Mouse (Mus musculus): Measurements from ENCODE around the gene Cd200r1.

Gene Cd200r1

DNA sequence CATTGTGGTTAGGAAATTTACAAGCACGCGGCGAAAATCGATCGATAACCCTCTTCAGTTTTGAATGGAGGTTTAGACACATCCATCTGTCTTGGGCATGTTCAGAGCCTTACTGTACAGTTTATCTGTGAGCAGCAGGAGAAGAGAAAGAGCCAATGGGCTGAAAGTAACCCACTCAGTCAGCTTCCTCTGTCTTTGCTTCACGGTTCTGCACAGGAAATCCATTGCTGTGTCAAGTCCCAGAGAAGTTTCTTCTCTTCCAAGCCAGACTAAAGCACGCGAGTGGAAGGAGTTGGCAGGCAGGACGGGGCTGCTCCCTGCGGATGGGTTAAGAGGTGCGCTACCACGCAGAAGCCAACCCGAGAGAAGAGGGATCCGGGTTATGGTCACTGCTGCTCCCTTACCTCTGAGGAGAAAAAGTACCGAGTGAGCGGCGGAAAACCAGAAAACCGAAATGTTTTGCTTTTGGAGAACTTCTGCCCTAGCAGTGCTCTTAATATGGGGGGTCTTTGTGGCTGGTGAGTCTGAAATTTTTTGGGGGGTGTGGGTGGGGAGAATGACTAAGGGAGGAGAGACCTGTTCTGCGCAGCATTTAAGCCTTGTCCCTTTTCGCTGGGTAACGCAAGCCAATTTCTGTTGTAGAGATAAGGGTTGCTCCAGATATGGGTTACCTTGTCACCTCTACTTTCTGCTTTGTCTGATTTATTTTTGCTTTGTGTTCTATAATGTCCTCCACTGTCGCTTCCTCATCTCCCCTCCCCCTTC is at the start of gene Cd200r1:
Gene Cd200r1, plus strand, starts transcription at position 182 of the 765 bp plus-strand sequence.
- DNase-seq (ENCODE audit: low read depth, low spot score) = no peak

DNA sequence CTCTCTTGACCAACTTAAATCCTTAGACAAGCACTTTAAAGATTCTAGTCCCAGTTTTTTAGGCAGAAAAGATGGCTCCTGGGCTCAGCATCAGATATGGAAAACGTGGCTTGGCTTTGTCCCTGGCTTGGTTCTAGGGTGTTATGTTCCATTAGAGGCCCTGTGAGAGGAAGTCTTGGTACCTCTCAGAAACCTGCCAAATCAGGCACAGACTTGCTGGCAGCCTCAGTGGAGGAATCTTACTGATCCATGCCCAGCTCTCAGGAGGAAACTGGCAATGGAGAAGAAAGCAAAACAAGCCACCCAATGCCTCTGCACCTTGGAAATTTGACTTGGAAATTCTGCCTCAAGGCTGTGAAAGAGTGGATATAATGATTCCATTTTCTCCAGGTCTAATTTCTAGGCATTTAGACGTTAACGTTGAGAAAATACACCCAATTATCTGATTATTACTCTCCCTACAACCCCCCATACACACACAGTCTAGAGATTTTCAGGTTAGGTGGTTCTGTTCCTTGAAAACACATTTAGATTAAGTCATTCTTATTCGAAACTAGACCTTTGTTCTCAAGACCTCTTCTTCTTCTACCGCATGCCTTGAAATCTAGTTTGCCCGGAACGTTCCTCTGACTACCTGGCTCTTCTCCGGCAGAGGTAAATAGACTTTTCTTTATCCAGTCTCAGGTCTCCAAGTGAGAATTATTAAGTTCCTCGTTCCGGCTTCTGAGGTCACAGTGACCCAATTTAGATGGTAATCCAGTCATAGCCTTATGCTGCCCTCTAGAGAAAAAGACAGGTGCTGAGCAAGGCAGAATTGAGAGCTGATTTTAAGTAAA is 49.0 kb upstream of the Cd200r1 start:
- DNase-seq (ENCODE audit: low read depth, low spot score) = peak; percentile 43

DNA sequence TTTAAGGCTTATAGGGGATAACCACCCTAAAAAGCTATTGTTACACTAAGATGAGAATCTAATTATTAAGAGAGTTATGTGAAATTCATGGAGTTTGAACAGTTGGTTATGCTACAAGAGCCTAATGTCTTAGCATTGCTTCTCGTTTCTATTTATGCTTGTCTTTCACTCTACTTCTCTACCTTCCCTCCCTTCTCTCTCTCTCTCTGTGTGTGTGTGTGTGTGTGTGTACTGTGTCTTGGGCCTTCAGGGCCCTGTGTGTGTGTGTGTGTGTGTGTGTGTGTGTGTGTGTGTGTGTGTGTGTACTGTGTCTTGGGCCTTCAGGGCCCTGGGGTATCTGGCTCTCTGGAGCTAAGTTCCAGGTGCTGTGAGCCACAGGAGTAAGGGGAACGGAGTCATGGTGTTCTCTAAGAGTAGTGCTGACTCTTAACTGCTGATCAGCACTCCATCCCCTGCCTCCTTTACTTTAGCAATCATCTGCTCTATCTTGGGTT is 48.3 kb upstream of the Cd200r1 start:
- no peak for DNase-seq (ENCODE audit: low read depth, low spot score)

DNA sequence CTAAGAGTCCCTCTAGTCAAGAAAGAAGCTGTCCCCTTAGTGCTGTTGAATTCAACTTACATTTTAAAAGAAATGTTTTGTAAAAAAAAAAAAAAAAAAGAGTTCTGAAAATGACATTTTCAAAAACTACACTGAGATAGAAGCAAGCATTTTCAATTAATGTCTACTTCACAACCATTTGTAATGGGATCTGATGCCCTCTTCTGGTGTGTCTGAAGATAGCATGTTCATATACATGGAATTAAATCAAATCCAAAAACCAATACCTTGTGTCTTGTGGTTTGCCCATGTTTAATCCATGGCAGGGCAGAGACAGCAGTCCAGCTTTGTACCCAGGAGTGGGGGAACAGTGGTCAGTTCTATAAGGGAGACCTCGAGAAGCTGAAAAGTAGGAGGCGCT is 47.7 kb upstream of the Cd200r1 start:
- DNase-seq (ENCODE audit: low read depth, low spot score) = no peak

DNA sequence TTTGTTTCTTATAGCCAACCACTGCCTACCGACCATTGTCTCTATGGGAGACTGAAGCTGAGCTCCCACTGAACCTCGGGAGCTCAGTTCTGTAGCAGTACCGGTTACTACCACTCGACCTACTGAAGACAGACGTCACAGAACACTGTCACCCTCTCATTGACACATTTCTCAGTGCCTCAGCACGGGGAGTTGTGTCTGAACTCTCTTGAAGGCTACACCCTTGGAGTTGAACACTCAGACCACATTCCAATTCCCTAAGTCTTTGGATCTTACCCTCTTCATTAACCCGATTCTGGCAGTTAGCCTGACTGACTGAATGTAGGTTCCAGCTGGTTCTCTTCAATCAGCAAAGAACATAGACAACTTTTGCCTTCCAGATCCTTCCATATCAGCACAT is 46.2 kb upstream of the Cd200r1 start:
- no peak for DNase-seq (ENCODE audit: low read depth, low spot score)

DNA sequence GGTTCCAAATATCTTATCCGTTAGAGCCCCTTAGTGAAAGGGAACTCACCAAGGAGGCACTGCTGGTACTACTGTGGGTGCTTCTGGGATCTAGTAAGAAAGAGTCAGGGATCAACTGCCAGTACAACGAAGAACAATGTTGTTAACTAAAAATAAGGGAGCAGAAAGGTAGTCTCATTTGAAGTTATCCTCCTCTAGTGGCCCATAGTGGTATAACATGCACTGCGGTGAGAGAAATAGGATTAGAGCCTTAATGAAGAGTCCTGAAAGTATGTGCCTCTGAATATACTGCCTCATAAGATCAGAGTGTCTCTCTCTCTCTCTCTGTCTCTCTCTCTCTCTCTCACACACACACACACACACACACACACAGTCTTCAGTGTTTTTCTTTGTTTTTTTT is 45.0 kb upstream of the Cd200r1 start:
- peak; percentile 49 for DNase-seq (ENCODE audit: low read depth, low spot score)

DNA sequence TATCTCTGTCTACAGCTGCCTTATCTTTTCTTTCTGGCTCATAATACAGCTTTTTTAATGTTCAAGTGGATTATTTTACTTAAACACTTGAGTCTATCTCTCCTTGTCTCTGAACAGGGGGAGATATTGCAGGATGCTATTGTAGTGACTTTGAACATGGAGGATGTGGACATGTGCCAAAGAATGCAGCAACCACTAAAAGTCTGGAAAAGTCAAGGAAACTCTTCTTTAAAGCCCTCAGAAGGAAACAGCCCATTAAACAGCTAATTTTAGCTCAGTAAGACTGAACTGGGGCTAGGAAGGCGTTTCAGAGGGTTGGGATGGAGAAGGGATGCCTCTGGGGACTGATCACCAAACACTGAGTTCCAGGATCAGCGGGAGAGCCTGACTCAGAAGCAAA is 42.9 kb upstream of the Cd200r1 start:
- no peak for DNase-seq (ENCODE audit: low read depth, low spot score)

DNA sequence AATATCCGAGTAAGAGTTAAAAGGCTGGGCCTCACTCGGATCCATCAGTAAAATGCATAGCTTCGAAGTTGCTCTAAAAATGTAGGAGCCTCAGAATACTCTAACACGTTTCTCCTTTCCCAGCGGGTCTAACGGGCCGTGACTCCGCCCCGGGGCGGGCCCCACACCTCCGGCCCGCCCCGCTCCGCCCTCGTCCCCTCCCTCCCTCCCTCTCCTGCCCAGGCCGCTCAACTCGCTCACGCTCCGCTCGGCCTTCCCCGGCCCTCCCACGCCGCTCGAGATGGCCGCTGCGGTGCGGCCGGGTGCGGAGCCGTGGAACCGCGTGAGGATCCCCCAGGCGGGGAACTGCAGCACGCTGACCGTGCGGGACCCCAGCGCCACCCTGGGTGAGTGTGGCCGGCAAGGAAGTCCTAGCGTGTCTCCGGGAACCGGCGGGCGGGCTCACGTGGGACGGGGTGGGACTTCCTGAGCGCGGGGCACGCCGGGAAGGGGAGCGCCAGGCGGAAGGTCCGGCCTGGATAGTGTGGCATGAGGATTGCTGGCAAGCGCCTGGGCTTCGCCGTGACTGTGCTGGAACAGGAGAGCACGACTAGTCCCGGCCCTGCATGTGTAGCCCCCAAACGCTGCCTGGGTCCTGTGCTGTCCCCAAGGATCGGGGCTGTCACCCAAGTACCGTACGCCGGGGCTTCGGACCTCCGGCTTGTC is 41.3 kb upstream of the Cd200r1 start, which contains the start of gene Nepro:
Gene Nepro, plus strand, starts transcription at position 219 of the 705 bp plus-strand sequence.
- peak; percentile 97 for DNase-seq (ENCODE audit: low read depth, low spot score)

DNA sequence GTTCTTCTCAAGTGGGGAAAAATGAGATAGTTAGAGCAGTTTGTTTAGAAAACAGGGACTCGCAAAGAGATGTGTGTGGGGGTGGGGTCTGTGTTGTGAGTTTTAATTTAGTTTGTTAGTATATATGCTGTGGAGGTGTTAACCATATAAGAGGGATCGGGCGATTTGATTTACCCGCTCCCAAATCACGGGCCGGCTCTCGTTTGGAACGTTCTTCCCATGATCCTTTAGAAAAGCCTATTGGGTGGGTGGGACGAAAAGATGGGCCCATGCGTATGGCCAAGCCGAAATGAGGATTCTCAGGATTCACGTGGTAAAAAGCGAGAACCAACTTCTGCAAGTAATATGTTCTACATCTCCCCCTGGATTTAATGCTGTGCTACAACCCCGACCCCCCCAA is 40.7 kb upstream of the Cd200r1 start:
- no peak for DNase-seq (ENCODE audit: low read depth, low spot score)

DNA sequence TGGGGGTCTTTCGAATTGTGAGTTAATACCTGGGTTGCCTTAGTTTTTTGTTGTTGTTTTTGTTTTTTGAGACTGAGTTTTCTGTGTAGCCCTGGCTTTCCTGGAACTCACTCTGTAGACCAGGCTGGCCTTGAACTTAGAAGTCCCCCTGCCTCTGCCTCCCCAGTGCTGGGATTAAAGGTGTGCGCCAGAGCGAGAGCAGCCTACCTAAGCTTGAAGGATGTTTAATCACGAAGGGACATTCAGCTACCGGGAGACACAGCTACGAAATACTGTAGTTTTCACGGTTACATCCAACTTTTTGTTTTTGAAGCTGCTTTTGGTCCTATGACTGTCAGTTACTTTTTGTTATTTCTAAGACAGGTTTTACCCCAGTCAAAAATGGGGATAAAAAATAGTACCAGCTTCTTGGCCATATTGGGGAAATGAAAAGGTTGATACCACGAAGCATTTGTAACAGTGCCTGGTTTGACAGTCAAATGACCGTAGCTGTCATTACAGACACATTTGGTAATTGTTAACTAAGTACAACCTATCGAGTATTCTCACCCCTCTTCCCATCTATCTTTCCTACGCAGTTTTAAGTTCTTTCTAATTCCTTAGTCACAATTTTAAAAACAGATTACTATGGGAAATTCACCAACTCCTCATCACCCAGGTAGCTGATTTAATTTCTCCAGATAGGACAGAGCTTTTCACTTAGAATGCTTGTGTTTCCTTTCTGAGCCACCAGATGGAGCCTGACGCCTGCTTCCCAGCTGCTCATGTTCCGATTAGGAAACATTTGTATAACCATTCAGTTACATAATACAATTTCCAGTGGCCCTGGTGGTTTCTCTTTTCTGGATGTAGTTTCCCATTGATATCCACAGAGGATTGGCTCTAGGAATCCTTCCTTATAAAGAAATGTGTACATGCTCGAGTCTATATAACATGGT is 40.0 kb upstream of the Cd200r1 start:
- DNase-seq (ENCODE audit: low read depth, low spot score) = peak; percentile 84

DNA sequence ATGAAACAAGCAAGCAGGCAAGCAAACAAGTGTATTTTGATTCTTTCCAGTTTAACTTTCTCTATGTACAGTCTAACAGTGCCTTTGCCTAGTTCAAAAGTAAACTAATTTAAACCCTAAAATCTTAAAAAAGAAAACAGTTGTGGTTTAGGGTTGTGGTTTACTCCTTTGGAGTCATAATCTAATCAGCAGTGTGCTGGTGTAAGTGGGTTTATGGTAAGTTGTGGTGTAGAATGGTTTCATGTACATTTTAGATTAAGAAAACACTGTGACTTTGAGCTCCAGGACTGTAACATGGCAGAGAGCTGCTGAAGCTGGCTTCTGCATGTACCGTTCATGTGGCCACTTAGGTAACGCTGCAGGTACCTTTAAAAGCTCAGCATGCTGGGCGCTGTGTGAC is 38.0 kb upstream of the Cd200r1 start:
- DNase-seq (ENCODE audit: low read depth, low spot score) = no peak

DNA sequence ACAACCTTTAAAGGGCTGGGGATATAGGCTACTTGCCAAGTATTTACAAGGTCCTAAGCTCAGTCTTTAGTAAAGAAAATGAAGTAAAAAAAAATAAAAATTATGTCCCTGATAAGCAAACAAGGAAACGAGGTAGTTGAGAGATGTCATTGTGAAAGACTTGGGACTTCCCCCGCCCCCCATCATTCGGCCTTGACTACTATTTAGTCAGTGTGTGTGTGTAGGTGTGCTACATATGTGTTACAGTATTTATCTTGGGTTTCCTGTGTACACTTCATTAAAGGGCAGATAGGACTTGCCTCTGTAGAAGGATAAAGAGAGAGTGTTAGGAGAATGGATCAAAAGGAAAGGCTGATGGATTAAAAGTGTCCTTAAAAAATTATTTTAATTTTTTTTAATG is 31.5 kb upstream of the Cd200r1 start:
- DNase-seq (ENCODE audit: low read depth, low spot score) = peak; percentile 35

DNA sequence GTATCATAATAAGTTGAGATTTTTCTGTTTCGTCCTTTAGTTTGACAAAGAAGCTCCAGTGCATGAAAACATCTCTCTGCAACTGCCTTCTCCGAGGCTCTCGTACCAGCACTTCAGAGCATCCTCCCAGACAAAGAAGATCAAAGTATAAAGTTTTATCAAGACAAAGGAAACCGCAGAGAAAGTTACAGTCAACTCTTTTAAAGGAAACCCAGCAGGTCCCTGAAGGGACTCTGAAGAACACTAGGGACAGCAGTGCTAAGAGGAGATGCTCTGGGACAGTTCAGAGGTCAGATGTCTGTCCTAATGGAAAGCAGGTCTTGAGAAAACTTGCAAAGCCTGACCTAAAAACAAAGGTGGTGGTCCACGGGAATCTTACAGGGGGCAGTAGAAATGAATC is 29.9 kb upstream of the Cd200r1 start:
- no peak for DNase-seq (ENCODE audit: low read depth, low spot score)

DNA sequence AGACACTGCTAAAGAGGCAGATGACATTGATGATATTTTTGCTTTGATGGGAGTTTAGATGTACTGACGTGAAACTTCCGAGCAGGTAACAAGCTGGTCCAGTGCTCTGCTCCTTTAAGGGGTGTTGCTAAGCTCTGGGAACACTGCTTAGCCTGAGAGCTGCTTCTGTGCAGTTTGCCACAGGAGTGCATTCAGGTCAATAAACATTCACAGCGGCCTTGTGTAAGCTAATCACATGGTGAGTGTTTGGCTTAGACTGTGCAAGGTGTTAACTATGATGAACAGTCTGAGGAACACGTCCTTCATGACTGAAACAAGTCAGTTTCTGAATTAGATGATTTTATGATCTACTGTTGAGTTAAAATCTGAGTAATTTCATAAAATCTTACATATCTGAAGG is 29.4 kb upstream of the Cd200r1 start:
- DNase-seq (ENCODE audit: low read depth, low spot score) = no peak

DNA sequence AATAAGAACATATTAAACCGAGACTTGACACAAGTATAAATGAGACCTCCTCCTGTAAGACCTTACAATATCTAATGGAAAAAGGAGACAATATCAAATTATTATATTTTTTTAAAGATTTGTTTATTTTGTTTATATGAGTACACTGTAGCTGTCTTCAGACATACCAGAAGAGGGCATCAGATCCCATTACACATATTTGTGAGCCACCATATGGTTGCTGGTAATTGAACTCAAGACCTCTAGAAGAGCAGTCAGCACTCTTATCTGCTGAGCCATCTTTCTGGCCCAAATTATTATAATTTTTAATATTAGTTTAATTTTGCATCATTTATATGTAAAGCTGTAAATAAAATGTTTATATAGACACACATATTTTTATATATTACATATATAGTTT is 22.8 kb upstream of the Cd200r1 start:
- peak; percentile 32 for DNase-seq (ENCODE audit: low read depth, low spot score)

DNA sequence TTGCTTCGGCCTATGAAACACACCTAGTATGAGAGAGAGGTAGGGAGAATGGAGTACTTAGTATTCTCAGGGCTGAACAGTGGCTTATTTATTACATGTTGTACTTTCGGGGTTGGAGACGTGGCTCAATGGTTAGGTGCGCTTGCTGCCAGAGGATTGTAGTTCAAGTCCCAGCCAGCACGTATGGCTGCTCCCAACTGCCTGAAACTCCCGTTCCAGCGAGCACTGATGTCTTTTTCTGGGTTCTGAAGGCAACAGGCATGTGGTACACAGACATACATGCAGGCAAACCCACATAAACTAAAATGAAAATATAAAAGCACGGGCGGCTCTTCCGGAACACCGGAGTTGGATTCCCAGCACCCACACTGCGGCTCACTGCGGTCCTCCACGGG is 20.1 kb upstream of the Cd200r1 start:
- no peak for DNase-seq (ENCODE audit: low read depth, low spot score)

DNA sequence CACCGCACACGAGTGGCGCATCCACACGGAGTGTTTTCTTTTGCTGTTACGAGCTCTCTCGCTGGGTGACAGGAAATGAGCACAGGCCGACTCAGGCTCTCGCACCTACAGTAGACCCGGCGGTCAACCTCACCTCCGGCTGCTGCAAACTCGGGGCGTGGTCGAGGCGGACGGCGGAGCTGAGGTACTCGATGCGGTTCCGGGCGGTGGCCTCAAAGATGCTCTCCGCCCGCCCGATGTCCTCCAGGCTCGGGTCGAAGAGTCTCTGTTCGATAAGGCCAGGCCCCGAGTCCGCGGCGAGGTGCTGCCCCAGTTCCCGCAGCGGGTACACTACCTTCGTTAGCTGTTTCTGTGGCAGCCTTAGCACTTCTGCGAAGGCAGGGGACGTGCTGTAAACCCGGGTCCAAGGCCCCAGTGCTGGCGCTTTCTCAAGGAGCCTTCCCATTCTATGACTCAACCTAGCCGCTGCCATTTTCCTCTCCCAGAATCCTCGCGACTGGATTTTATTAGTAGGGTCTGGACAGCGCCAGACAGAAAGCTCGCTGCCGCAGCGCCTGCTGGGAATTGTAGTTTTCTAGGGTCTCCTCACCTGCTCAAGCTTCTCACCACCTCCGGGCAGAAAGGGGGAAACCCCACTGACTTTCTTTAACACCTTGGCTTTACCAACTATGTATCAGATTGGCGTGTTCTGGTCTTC is 19.5 kb upstream of the Cd200r1 start, which contains the start of gene Gtpbp8:
Gene Gtpbp8, minus strand, starts transcription at position 498 of the 697 bp plus-strand sequence.
- peak; percentile 87 for DNase-seq (ENCODE audit: low read depth, low spot score)

DNA sequence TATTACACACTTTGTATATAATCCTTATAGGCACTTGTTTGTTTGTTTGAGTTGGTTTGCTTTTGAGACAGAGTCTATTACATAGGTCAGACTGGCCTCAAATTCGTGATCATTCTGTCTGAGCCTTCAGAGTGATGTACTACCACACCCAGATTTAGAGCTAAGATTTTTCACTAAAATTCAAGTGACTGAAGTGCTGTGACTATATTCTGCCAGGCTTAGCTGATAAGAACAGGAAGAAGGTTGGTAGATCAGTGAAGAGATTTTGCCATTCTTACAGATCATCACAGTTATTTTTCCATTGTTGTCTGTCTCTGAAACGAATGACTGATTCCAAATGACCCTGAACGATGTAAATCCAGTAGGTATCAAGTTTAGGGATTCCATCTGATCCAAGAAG is 17.5 kb upstream of the Cd200r1 start:
- DNase-seq (ENCODE audit: low read depth, low spot score) = no peak

DNA sequence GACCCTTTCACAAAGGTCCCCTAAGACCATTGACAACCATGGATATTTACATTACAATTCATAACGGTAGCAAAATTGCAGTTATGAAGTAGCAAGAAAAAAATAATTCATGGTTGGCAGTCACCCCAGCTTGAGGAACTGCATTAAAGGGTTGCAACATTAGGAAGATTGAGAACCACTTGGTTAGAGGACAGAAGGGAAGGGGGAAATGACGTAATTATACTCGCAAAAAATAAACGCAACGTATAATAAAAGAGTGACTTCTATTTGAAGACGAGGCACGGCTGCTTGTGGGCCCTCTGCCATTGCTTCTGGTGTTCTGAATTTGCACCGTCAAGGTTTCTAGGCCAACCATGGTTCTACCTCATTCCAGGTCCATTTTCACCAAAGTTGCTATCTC is 7.8 kb upstream of the Cd200r1 start:
- no peak for DNase-seq (ENCODE audit: low read depth, low spot score)

DNA sequence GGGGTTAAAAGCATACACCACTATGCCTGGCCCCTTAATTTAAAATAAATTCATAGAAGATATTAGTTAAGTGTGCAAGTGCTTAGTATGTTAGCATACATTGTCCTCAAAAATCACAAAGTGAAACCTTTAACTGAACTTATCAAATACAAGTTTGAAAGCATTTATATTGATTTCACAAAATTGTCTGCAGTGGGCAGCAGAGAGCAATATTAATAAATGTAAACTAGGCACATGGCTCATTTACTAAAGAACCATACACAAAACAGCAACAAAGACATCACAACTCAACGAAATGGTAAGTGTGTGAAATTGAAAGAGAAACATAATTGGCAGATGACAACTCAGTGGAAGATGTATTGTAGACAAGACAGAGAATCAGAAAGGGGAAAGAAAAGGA is 3.7 kb upstream of the Cd200r1 start:
- peak; percentile 46 for DNase-seq (ENCODE audit: low read depth, low spot score)
